Mouse (Mus musculus): ENCODE measurements around the gene D1Ertd622e. TPM values are rescaled to one million over a fixed set of nuclear protein-coding genes. Genes with fewer than 3 reads are reported as not detected.

D1Ertd622e gene
- polyA plus RNA-seq, 1 experiment: 49.4 TPM

DNA sequence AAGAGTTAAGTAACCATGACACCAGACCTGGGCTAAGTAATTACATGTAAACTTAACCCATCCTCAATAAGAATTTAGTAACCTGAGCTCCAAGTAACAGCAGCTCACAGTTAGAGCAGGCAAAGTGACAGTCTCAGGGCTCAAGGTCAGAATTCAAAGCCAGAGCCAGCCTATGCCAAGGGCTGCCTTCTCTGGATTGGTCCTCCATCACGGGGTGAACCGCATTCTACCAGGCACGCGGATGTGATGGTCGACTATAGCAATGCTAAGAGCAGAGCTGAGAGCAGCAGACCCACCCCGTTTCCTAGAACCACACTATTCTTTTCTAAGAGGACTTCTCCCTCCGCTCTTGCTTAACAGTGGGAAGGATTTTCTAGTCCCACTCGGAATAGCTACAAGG, 27.8 kb downstream of the D1Ertd622e start:
- TF ChIP-seq POLR2A (IDR thresholded peaks at IDR 0.05; ENCODE audit: low read depth, low read length) (no peak), CTCF (IDR thresholded peaks at IDR 0.05; ENCODE audit: extremely low read depth, insufficient read length, insufficient replicate concordance, low read depth, low read length) (no peak)
- Histone ChIP-seq H3K4me1 (ENCODE audit: control insufficient read depth, insufficient read depth, insufficient read length, low read length) (no peaks in the 10 kb centered on the region), H3K27me3 (ENCODE audit: control insufficient read depth, insufficient read depth, low read length) (no peaks in the 10 kb centered on the region), H3K27ac (ENCODE audit: insufficient read depth, low read depth, low read length) (no peak overlapping the region), H3K4me3 (ENCODE audit: low read depth, low read length) (no peak overlapping the region), H3K36me3 (ENCODE audit: control insufficient read depth, insufficient read depth, low read length) (peaks cover 14% of the 10 kb centered on the region)
- WGBS: 87% methylated on average over 8 of the region's 8 CpGs

DNA sequence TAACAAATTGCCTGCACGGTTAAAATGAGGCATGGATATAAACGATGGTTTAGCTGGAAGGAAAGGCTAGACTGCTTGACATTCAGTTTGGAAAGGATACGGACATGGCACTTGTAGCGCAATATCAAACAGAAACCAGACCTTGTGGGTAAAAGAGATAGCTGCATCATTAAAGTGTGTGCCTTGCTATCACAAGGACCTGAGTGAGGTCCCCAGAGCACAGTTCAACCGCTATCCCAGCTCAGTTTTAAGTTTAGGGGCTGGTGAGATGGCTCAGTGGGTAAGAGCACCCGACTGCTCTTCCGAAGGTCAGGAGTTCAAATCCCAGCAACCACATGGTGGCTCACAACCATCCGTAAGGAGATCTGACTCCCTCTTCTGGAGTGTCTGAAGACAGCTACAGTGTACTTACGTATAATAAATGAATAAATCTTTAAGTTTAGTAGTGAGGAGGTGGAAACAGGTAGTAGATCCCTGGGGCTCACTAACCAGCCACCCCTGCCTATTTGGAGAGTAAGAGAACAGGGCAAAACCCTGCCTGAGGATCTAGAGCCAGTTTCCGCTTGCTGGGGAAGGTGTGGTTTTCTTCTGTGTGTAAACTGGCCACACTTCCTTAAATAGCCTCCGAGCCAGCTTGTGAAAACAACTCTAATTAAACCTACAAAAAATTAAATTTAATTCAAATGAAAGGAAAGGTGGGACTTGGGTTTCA, 29.2 kb downstream of the D1Ertd622e start:
- H3K36me3 ChIP-seq (ENCODE audit: control insufficient read depth, insufficient read depth, low read length): peaks cover 6% of the 10 kb centered on the region
- H3K4me3 ChIP-seq (ENCODE audit: low read depth, low read length): no peak overlapping the region
- 87% methylated on average over 11 of the region's 11 CpGs for WGBS
- H3K27me3 ChIP-seq (ENCODE audit: control insufficient read depth, insufficient read depth, low read length): no peaks in the 10 kb centered on the region
- no peaks in the 10 kb centered on the region for H3K4me1 ChIP-seq (ENCODE audit: control insufficient read depth, insufficient read depth, insufficient read length, low read length)
- TF ChIP-seq POLR2A (IDR thresholded peaks at IDR 0.05; ENCODE audit: low read depth, low read length) (no peak), CTCF (IDR thresholded peaks at IDR 0.05; ENCODE audit: extremely low read depth, insufficient read length, insufficient replicate concordance, low read depth, low read length) (no peak)
- H3K27ac ChIP-seq (ENCODE audit: insufficient read depth, low read depth, low read length): no peak overlapping the region

DNA sequence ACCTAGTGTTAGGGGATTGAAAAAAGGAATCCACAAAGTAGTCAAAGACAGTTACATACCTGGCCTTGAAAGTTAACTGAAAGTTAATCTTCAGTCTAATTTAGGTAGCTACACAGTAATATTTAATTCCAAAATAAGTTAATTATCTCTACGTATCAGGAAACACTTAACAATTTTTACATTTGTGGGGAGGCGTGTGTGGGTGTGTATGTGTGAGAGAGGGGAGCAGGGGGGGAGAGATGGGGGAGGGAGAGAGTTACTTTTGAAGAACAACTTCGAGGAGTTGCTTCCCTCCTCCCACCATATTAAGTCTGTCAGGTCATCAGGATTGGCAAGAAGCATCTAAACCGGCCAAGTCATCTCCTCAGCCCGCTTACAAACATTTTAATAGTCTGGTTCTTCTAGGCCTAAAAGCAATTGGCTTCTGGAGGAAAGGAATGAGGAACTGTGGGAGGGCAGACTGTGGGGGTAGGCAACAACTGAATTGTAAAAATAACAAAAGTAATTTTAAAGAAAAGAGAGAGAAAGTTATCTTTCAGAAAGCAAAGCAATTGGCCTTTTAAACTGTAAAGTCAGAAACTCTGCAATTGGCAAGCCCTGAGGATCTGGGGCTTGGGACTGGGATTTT, 29.9 kb downstream of the D1Ertd622e start:
- Histone ChIP-seq H3K4me3 (ENCODE audit: low read depth, low read length) (no peak overlapping the region), H3K36me3 (ENCODE audit: control insufficient read depth, insufficient read depth, low read length) (peaks cover 6% of the 10 kb centered on the region), H3K27ac (ENCODE audit: insufficient read depth, low read depth, low read length) (no peak overlapping the region), H3K4me1 (ENCODE audit: control insufficient read depth, insufficient read depth, insufficient read length, low read length) (no peaks in the 10 kb centered on the region), H3K27me3 (ENCODE audit: control insufficient read depth, insufficient read depth, low read length) (no peaks in the 10 kb centered on the region)
- WGBS: 74% methylated on average over 5 of the region's 5 CpGs
- TF ChIP-seq CTCF (IDR thresholded peaks at IDR 0.05; ENCODE audit: extremely low read depth, insufficient read length, insufficient replicate concordance, low read depth, low read length): no peak
- TF ChIP-seq POLR2A (IDR thresholded peaks at IDR 0.05; ENCODE audit: low read depth, low read length): no peak

DNA sequence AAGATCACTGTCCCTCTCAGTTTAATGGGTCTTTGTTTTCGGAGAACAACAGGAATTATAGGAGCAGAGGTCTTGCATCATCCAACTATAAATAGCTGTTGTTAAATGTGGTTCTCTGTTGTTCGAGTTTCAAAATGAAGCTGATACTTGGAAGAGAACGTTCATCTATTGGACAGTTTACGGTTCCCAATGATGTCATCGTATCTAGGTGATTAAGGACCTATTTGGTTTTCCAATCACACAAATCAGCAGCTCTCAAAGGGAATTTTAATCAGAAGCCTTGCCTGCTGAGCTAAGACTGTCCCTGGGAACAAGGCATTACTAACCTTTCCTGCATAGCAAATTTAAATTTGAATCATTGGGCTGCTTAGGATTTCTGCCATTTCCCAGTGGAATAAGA, 31.7 kb downstream of the D1Ertd622e start:
- H3K36me3 ChIP-seq (ENCODE audit: control insufficient read depth, insufficient read depth, low read length): peaks cover 4% of the 10 kb centered on the region; the same call in 1 of the 2 replicates
- TF ChIP-seq POLR2A (IDR thresholded peaks at IDR 0.05; ENCODE audit: low read depth, low read length) (no peak), CTCF (IDR thresholded peaks at IDR 0.05; ENCODE audit: extremely low read depth, insufficient read length, insufficient replicate concordance, low read depth, low read length) (no peak)
- no peak overlapping the region for H3K4me3 ChIP-seq (ENCODE audit: low read depth, low read length)
- H3K27me3 ChIP-seq (ENCODE audit: control insufficient read depth, insufficient read depth, low read length): no peaks in the 10 kb centered on the region
- no peak overlapping the region for H3K27ac ChIP-seq (ENCODE audit: insufficient read depth, low read depth, low read length)
- H3K4me1 ChIP-seq (ENCODE audit: control insufficient read depth, insufficient read depth, insufficient read length, low read length): no peaks in the 10 kb centered on the region
- 67% methylated on average over 5 of the region's 5 CpGs for WGBS

DNA sequence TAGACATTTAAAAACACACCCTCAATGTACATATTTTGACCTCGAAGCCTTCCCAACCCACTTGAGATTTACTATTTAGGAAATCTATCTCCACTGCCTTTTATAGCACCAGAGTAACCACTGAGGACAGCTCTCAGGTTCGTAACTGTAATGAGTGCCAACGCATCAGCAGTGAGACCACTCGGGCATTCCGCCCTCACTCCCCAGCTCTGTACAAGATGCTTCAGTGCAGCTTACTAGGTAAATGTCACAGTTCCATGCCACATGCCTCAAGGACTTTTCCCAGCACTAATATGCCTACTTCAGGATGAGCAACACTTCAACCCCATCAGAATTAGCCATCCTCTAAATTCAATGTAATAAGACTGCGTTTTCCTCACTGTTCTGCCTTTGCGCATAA, 33.0 kb downstream of the D1Ertd622e start:
- no peak for TF ChIP-seq CTCF (IDR thresholded peaks at IDR 0.05; ENCODE audit: extremely low read depth, insufficient read length, insufficient replicate concordance, low read depth, low read length)
- no peak for TF ChIP-seq POLR2A (IDR thresholded peaks at IDR 0.05; ENCODE audit: low read depth, low read length)
- 85% methylated on average over 7 of the region's 7 CpGs for WGBS

DNA sequence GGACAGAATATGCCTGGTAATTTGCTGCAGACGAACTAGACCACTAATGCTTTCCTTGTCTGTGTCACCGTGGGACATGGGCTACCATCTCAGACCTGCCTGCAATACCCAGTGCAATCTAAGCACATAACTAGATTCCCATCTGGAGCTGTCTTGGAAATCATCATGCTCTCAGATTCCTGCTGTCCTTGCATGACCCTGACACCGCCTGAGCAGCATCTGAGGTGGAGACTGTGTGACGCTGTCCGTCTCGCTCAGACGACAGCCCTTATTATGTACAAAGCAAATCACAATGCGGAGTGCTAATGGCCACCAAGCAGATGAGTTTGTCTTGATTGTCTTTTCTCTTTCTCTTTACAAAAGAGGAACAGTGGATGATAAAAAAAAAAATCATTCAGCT, 33.9 kb downstream of the D1Ertd622e start:
- Histone ChIP-seq H3K36me3 (ENCODE audit: control insufficient read depth, insufficient read depth, low read length) (no peaks in the 10 kb centered on the region), H3K4me1 (ENCODE audit: control insufficient read depth, insufficient read depth, insufficient read length, low read length) (no peaks in the 10 kb centered on the region), H3K27ac (ENCODE audit: insufficient read depth, low read depth, low read length) (no peak overlapping the region), H3K27me3 (ENCODE audit: control insufficient read depth, insufficient read depth, low read length) (no peaks in the 10 kb centered on the region), H3K4me3 (ENCODE audit: low read depth, low read length) (no peak overlapping the region)
- 91% methylated on average over 8 of the region's 8 CpGs for WGBS
- TF ChIP-seq CTCF (IDR thresholded peaks at IDR 0.05; ENCODE audit: extremely low read depth, insufficient read length, insufficient replicate concordance, low read depth, low read length) (no peak), POLR2A (IDR thresholded peaks at IDR 0.05; ENCODE audit: low read depth, low read length) (no peak)

More for the DNA sequence above, 33.0 kb downstream of the D1Ertd622e start:
- no peaks in the 10 kb centered on the region for H3K27me3 ChIP-seq (ENCODE audit: control insufficient read depth, insufficient read depth, low read length)
- H3K27ac ChIP-seq (ENCODE audit: insufficient read depth, low read depth, low read length): no peak overlapping the region
- no peaks in the 10 kb centered on the region for H3K4me1 ChIP-seq (ENCODE audit: control insufficient read depth, insufficient read depth, insufficient read length, low read length)
- H3K4me3 ChIP-seq (ENCODE audit: low read depth, low read length): no peak overlapping the region
- no peaks in the 10 kb centered on the region for H3K36me3 ChIP-seq (ENCODE audit: control insufficient read depth, insufficient read depth, low read length)

DNA sequence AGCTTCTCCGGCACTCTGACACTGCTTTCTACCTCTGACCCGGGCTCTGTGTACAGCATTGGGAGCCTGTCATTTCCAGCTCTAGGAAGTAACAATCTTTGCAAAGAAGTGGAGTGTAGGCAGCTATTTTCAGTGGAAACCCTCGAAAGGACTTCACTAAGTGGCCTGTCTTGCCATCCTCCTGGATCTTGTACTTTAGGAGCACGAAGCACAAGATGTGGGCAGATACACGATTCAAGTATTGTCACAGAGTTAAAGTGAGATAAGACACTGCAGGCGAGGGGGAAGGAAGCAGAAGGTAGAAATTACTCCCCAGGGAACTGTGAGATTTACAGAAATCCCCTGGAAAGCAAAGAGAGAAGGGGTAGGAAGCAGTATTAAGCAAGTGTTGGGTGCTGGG, 36.4 kb downstream of the D1Ertd622e start:
- TF ChIP-seq POLR2A (IDR thresholded peaks at IDR 0.05; ENCODE audit: low read depth, low read length): no peak
- TF ChIP-seq CTCF (IDR thresholded peaks at IDR 0.05; ENCODE audit: extremely low read depth, insufficient read length, insufficient replicate concordance, low read depth, low read length): no peak
- H3K36me3 ChIP-seq (ENCODE audit: control insufficient read depth, insufficient read depth, low read length): no peaks in the 10 kb centered on the region
- no peaks in the 10 kb centered on the region for H3K4me1 ChIP-seq (ENCODE audit: control insufficient read depth, insufficient read depth, insufficient read length, low read length)
- H3K27ac ChIP-seq (ENCODE audit: insufficient read depth, low read depth, low read length): no peak overlapping the region
- no peaks in the 10 kb centered on the region for H3K27me3 ChIP-seq (ENCODE audit: control insufficient read depth, insufficient read depth, low read length)
- 67% methylated on average over 6 of the region's 6 CpGs for WGBS
- H3K4me3 ChIP-seq (ENCODE audit: low read depth, low read length): no peak overlapping the region
